Mouse (Mus musculus) neural tube, embryonic 12.5 days (tissue): Measurements from ENCODE around the gene Tssk6. TPM values are rescaled to one million over a fixed set of nuclear protein-coding genes. Genes with fewer than 3 reads are reported as not detected.
A peak's percentile ranks its signal among the peaks of the same experiment; 100 is the strongest.

Experiments
- ATAC-seq: fragments of 200-750 bp; cut with Nextera tagmentation; 2 replicates; pipeline ENCODE4 v1.8.0; 2017; ENCODE audit warnings: low read depth, mild to moderate bottlenecking, moderate TSS enrichment, moderate library complexity; ENCODE audit not compliant: low FRiP score
- H3K27ac ChIP-seq: fragments of 300-500 bp; sonication (generic); 2 replicates; pipeline ENCODE4 v1.5.1; 2016
- H3K27me3 ChIP-seq: fragments of 300-500 bp; sonication (generic); replicated peaks from 2 replicates; pipeline ENCODE4 v1.6.1; 2016; ENCODE audit warnings: mild to moderate bottlenecking
- H3K36me3 ChIP-seq: fragments of 300-500 bp; sonication (generic); 2 replicates; pipeline ENCODE4 v1.6.1; 2016; ENCODE audit warnings: mild to moderate bottlenecking
- H3K4me1 ChIP-seq: fragments of 300-500 bp; sonication (generic); 2 replicates; pipeline ENCODE4 v1.6.1; 2016
- H3K4me2 ChIP-seq: fragments of 300-500 bp; sonication (generic); replicated peaks from 2 replicates; pipeline ENCODE4 v1.6.1; 2016; ENCODE audit warnings: mild to moderate bottlenecking
- H3K4me3 ChIP-seq: fragments of 300-500 bp; sonication (generic); 2 replicates; pipeline ENCODE4 v1.5.1; 2016
- H3K9ac ChIP-seq: fragments of 300-500 bp; sonication (generic); 2 replicates; pipeline ENCODE4 v1.6.1; 2016; ENCODE audit warnings: mild to moderate bottlenecking
- H3K9me3 ChIP-seq: fragments of 300-500 bp; sonication (generic); 2 replicates; pipeline ENCODE4 v1.6.1; 2016; ENCODE audit warnings: mild to moderate bottlenecking
- WGBS: fragments of 180-500 bp; shearing (Covaris S2); methylation state at CpG from one replicate; pipeline ENCODE4 v1.1.7; 2016; 5-methylcytosine and 5-hydroxymethylcytosine counted together
- polyA plus RNA-seq: library from polyadenylated mRNA; unstranded; fragments of >200 nt; fragmentation: Nextera tagmentation; extraction: Ambion mirVana; gene quantifications from 2 replicates; pipeline ENCODE4 v1.2.1, GENCODE M21; 2016

Tssk6 gene
- polyA plus RNA-seq, 1 experiment from 2014 or later = 4.3 TPM

DNA sequence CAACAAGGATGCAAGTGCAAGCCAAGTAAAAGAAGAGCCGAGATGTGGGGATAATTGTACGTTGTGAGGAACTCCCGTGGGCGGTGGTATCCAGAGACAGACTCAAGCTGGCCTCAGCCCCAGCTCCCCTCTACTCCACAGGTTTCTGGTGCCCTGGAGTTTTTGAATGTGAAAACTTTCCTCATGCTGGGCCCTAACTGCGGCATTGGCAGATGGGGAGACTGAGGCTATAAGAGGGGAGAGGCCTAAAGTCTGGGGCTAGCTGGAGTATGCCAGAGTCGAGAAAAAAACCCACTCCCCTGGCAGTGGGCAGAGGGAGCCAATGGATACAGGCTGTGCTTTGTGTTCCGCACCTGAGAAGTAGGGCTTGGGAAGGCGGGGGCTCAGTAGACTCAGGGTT is 2.1 kb downstream of the Tssk6 start:
- Histone ChIP-seq H3K4me2 (peak overlapping the region; percentile 87), H3K4me3 (no peak overlapping the region), H3K27me3 (no peaks in the 10 kb centered on the region), H3K36me3 (peaks cover 17% of the 10 kb centered on the region), H3K27ac (no peak overlapping the region), H3K4me1 (peaks cover 27% of the 10 kb centered on the region), H3K9ac (no peak overlapping the region), H3K9me3 (no peaks in the 10 kb centered on the region)
- 80% methylated on average over 8 of the region's 8 CpGs for WGBS
- no peak for ATAC-seq

GRCm38 (mm10) chr8:69906260-69906659 is 4.3 kb downstream of the Tssk6 start:
- no peaks in the 10 kb centered on the region for H3K27me3 ChIP-seq
- no peak overlapping the region for H3K9ac ChIP-seq
- ATAC-seq = no peak
- H3K9me3 ChIP-seq = no peaks in the 10 kb centered on the region
- 94% methylated on average over 2 of the region's 2 CpGs for WGBS
- no peak overlapping the region for H3K4me3 ChIP-seq
- no peak overlapping the region for H3K27ac ChIP-seq
- peaks cover 37% of the 10 kb centered on the region for H3K36me3 ChIP-seq
- H3K4me2 ChIP-seq = no peak overlapping the region
- H3K4me1 ChIP-seq = peaks cover 15% of the 10 kb centered on the region

DNA sequence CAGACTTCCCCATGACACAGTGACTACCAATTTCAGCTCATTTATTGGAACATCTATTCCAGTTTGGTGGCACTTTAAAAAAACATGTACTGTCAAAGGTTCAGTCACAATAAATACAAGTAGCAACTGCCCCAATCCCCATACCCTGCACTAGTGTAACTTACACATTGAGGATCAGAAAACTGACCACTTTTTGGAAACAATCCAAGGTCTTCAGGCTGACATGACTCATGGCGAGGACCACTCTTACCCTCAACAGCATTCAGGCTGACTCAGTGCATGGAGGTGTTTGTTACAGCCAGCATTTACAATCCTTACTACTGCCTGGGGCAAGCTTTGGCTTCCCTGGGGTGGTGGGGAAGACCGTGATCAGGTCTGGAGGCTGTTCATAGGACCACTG is 5.1 kb downstream of the Tssk6 start:
- Histone ChIP-seq H3K4me2 (no peak overlapping the region), H3K4me3 (no peak overlapping the region), H3K36me3 (peaks cover 46% of the 10 kb centered on the region), H3K9ac (no peak overlapping the region), H3K9me3 (no peaks in the 10 kb centered on the region), H3K27me3 (no peaks in the 10 kb centered on the region), H3K4me1 (peaks cover 9% of the 10 kb centered on the region), H3K27ac (no peak overlapping the region)
- WGBS = 87% methylated on average over 2 of the region's 2 CpGs
- no peak for ATAC-seq

DNA sequence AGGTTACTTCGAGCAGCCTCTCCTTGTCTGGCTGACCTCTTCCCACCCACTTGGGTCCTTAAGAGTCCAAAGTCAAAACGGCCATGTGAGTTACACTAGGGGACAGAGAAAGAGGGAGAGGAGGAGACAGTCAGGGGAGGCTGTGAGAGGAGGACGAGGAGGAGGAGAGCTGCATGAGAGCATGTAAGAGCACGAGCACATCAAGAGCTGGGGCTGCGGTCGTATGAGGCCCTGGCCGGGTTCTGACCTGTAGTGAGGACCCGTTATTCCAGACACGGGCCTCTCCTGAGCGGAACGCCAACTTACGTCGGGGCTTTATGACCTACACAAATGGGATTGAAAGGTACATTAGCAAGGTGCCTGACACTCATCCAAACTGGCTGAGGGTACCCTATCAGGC is 9.9 kb downstream of the Tssk6 start:
- peaks cover 92% of the 10 kb centered on the region for H3K36me3 ChIP-seq
- H3K4me2 ChIP-seq = no peak overlapping the region
- H3K27ac ChIP-seq = no peak overlapping the region
- H3K27me3 ChIP-seq = no peaks in the 10 kb centered on the region
- H3K4me3 ChIP-seq = no peak overlapping the region
- H3K4me1 ChIP-seq = no peaks in the 10 kb centered on the region
- no peak for ATAC-seq
- WGBS = 89% methylated on average over 13 of the region's 13 CpGs
- H3K9me3 ChIP-seq = no peaks in the 10 kb centered on the region
- H3K9ac ChIP-seq = no peak overlapping the region

- Histone ChIP-seq H3K9ac (no peak overlapping the region), H3K27ac (no peak overlapping the region), H3K9me3 (no peaks in the 10 kb centered on the region), H3K27me3 (no peaks in the 10 kb centered on the region), H3K4me2 (no peak overlapping the region), H3K4me3 (no peak overlapping the region), H3K4me1 (no peaks in the 10 kb centered on the region), H3K36me3 (peaks cover 96% of the 10 kb centered on the region)
- WGBS = 93% methylated on average over 12 of the region's 12 CpGs
- no peak for ATAC-seq
Observed at GRCm38 (mm10) chr8:69912478-69913074, 10.6 kb downstream of the Tssk6 start.

DNA sequence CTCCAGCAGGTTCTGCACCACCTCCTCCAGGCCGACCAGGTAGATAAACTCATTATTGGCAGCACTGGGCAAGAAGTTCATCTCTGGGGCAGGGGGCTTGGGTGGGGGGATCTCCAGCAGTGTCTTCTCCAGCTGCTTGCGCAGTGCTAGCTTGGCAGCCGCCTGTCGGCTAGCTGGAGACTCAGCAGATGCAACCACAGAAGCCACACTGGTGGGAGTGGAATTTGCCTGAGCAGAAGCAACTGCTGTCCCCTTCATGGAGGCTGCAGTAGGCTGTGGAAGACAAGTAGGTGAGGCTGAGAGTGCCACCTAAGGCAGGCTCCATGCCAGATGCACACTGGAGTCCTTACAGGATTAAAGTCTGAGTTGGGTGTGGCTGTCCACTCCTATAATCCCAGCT is 12.5 kb downstream of the Tssk6 start:
- Histone ChIP-seq H3K4me3 (no peak overlapping the region), H3K9ac (no peak overlapping the region), H3K9me3 (no peaks in the 10 kb centered on the region), H3K36me3 (peaks cover 83% of the 10 kb centered on the region), H3K4me2 (no peak overlapping the region), H3K4me1 (no peaks in the 10 kb centered on the region), H3K27me3 (no peaks in the 10 kb centered on the region), H3K27ac (no peak overlapping the region)
- no peak for ATAC-seq
- WGBS = 90% methylated on average over 4 of the region's 4 CpGs

- Histone ChIP-seq H3K9me3 (no peaks in the 10 kb centered on the region), H3K4me3 (no peak overlapping the region), H3K4me1 (peaks cover 10% of the 10 kb centered on the region), H3K36me3 (peaks cover 71% of the 10 kb centered on the region), H3K27me3 (no peaks in the 10 kb centered on the region), H3K9ac (0 out of 2 replicates have a peak overlapping the region, but pooled peaks have one; percentile 17), H3K4me2 (no peak overlapping the region), H3K27ac (no peak overlapping the region)
- ATAC-seq = no peak
- WGBS = 67% methylated on average over 5 of the region's 5 CpGs
Observed at GRCm38 (mm10) chr8:69915748-69916147, 13.8 kb downstream of the Tssk6 start.

DNA sequence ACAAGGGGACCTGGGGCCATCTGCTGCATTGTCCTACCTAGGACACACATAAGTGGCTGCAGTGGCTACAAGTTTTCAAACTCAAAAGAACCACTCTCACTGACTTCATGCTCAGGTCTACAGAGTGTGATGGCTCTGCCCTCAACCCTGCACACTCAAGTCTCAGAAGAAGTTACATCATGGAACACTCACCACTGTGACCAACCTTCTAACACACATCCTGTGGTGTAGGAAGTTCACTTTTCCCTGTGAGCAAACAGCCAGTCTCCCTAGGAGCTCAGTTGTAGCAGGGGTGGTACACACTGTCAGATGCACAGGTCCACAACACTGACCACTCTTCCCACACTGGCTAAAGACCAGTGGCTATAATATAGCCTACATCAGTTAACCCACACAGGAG is 16.5 kb downstream of the Tssk6 start:
- Histone ChIP-seq H3K36me3 (peaks cover 43% of the 10 kb centered on the region), H3K4me3 (no peak overlapping the region), H3K27me3 (no peaks in the 10 kb centered on the region), H3K9me3 (no peaks in the 10 kb centered on the region), H3K27ac (no peak overlapping the region), H3K4me1 (peaks cover 15% of the 10 kb centered on the region), H3K4me2 (no peak overlapping the region), H3K9ac (no peak overlapping the region)
- no peak; the same call in 1 of the 2 replicates for ATAC-seq

DNA sequence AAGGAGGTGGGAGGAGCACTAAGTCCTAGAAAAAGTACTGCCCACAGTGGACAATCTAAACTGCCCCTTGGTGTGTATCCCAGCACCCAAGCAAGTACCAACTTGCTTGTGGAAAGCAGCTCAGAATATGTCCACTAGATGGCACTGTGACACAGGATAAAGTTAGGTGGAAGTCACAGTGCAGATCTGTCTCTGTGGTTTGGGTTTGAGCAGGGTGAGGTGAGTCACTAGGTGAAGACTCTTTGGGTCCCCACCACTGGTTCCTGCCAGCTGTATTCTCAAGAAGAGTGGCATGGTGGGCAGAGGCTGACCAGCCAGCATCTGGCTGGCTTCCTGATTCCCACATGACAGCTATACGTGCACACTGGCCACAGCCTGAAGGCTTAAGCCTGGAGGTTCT is 17.0 kb downstream of the Tssk6 start:
- Histone ChIP-seq H3K27ac (no peak overlapping the region), H3K9ac (no peak overlapping the region), H3K4me2 (no peak overlapping the region), H3K27me3 (no peaks in the 10 kb centered on the region), H3K9me3 (no peaks in the 10 kb centered on the region), H3K4me1 (peaks cover 15% of the 10 kb centered on the region), H3K36me3 (peaks cover 42% of the 10 kb centered on the region), H3K4me3 (no peak overlapping the region)
- WGBS = 74% methylated on average over 1 of the region's 1 CpGs
- ATAC-seq = peak; percentile 34

- Histone ChIP-seq H3K4me3 (no peak overlapping the region), H3K36me3 (peaks cover 32% of the 10 kb centered on the region), H3K4me2 (peak overlapping the region; percentile 33), H3K9me3 (no peaks in the 10 kb centered on the region), H3K4me1 (peaks cover 15% of the 10 kb centered on the region), H3K27me3 (no peaks in the 10 kb centered on the region), H3K9ac (peak overlapping the region; percentile 17; the same call in 1 of the 2 replicates), H3K27ac (peak overlapping the region; percentile 32; the same call in 1 of the 2 replicates)
- WGBS = 49% methylated on average over 11 of the region's 11 CpGs
- ATAC-seq = peak; percentile 77
Observed at GRCm38 (mm10) chr8:69919876-69920662, 18.1 kb downstream of the Tssk6 start.

DNA sequence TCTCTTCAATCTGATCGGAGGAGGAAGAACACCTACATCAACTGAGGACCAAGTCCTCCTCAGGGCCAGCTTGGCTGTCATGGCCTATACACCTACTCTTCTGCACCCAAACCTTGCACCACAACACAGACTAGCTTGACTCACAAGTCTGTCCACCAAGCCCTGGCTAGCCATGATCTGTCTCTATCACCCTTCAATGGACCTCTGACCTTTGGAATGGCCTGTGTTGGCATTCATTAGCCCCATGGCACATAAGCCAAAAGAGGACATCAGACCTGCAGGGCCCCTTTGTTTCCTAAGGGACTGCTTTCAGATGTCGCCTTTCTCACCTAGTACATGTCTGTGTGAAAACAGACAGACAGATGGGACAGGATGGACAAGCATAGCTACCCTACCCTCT is 19.2 kb downstream of the Tssk6 start:
- ATAC-seq = no peak
- Histone ChIP-seq H3K9me3 (no peaks in the 10 kb centered on the region), H3K27ac (no peak overlapping the region; the same call in 1 of the 2 replicates), H3K4me1 (peaks cover 15% of the 10 kb centered on the region), H3K4me3 (no peak overlapping the region), H3K9ac (no peak overlapping the region), H3K27me3 (no peaks in the 10 kb centered on the region), H3K36me3 (peaks cover 21% of the 10 kb centered on the region), H3K4me2 (no peak overlapping the region)
- 93% methylated on average over 2 of the region's 2 CpGs for WGBS

DNA sequence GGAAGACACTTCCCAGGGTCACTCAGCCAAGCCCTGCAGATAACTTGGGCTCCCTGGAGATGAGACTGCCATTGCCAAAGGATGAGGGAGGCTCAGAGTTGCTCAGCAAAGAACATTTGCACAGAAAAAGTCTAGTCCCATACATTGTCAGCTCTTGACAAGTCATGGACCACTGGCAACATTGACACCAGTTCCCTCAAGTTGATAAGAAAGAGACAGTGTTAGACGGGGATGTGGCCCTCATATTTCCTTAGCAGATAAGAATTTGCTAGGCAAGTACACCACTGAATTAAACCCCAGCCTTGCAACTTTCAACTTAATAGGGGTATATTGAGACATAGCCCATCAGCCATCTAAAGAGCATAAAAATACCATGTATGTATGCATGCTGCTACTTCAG is 22.0 kb downstream of the Tssk6 start:
- no peak overlapping the region for H3K4me3 ChIP-seq
- no peak for ATAC-seq
- no peak overlapping the region for H3K9ac ChIP-seq
- H3K36me3 ChIP-seq = peaks cover 8% of the 10 kb centered on the region; the same call in 1 of the 2 replicates
- no peaks in the 10 kb centered on the region for H3K27me3 ChIP-seq
- WGBS = 83% methylated on average over 1 of the region's 1 CpGs
- no peak overlapping the region for H3K4me2 ChIP-seq
- peaks cover 15% of the 10 kb centered on the region for H3K4me1 ChIP-seq
- H3K9me3 ChIP-seq = no peaks in the 10 kb centered on the region
- H3K27ac ChIP-seq = no peak overlapping the region

DNA sequence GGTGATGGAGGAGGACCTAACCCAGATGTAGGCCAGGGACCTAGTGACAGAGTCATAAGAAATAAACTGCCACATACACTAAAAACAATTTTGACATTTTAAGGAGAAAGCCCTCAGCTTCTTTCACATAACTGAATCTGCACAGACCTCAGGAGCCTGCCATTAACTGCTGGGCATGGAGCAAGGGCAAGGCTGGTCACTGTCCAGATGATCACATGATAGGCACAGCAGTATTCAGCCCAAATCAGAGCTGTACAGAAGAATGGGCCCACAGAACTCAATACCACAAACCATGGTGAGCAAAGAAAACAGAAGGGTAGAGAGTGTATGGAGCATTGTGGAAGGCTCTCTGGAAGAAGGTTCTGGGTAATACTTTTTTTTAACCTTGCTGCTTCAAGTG is 24.9 kb downstream of the Tssk6 start:
- H3K27me3 ChIP-seq = no peaks in the 10 kb centered on the region
- no peak overlapping the region for H3K9ac ChIP-seq
- H3K27ac ChIP-seq = no peak overlapping the region
- ATAC-seq = no peak
- no peaks in the 10 kb centered on the region for H3K9me3 ChIP-seq
- no peak overlapping the region for H3K4me3 ChIP-seq
- H3K4me2 ChIP-seq = no peak overlapping the region
- peaks cover 8% of the 10 kb centered on the region; the same call in 1 of the 2 replicates for H3K36me3 ChIP-seq
- no peaks in the 10 kb centered on the region for H3K4me1 ChIP-seq
